Mouse (Mus musculus) central nervous system, embryonic 14 days (tissue): ENCODE data around the gene Sf3a3. TPM values are rescaled to one million over a fixed set of nuclear protein-coding genes. Genes with fewer than 3 reads are reported as not detected.

Source experiments
- polyA plus RNA-seq: library from polyadenylated mRNA; depleted of rRNA; stranded (reverse); fragments of >200 nt; gene quantifications from 2 replicates; pipeline ENCODE4 v1.2.3, GENCODE M21; 2012; rRNA removed

The Sf3a3 gene
- 71.4 and 78.4 TPM in 2 replicates for polyA plus RNA-seq

DNA sequence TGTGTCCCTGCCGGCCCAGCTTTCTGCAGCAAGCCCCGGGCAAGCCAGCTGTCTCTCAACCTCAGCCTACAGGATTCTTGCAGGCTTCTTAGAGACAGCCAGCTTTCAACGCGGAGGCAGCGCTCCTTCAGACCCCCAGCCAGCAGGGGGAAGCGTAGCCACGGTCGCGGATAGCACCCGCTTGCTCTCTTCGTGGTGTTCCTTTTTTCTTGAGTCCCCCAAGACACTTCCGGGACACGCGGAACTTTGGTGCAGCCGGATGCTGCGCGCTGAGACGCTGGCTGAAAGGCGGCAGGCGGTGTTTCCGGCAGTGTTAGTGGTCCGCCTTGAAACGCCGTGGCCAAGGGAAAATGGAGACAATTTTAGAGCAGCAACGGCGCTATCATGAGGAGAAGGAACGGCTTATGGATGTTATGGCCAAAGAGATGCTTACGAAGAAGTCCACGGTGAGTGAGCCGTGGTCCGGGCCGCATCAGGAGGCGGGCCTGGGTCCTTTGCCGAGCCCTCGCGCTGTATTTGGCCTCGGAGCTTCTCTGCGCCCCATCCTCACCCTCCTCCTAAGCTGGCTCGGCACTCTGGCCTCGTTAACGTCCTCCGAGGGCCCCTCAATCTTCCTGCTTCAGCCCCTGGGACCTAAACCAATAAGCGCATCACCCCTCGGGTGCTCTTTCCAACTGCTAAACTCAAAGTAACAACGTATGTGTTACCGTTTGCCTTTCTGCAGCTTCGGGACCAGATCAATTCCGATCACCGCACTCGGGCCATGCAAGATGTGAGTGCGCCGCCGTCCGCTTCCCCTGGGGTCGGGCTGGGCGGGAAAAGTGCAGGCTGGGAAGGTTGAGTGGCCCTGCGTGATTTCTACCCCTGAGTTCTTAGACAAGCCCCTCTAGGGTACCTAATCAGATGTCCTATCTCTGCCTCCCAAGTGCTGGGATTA, at the start of gene Sf3a3:
Sf3a3 (plus strand) TSS at position 232 of the 937 bp plus-strand sequence.

DNA sequence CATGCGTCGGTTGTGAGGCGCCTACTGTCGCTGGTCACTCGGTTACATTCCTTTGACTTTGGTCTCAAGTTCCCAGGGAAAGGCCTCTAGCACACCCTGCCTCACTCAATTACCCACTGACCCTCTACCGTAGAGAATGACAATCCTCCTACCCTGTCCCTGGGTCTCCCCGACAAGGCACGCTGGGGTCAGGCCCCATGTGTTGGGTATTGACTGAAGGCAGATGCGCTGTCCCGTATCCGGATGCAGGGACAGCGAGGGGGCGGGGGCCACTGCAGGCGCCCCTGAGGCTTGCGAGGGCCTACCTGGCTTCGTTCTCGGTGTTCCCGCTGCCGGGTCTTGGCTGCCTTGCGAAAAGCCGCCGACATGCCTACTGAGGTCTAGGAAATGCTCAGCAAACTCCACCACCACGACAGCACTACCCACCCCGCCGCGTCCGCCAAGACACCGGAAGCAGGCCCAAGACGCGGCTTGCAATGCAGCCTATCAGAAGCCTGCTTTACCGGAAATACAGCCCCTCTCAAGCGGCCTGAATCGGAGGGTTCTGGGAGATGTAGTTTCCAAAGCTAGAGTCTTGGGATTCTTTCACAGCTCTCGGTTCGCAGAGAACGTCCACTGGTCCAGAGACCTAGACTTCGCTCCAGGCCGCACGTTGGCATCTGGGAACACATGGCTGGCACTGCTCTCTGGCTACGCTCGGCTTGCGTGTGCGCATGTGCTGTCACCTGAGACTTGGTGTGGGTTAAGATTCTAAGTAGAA, 21.3 kb upstream of the Sf3a3 start, which contains the start of gene Utp11:
Utp11 (minus strand) TSS at position 466 of the 760 bp plus-strand sequence.

DNA sequence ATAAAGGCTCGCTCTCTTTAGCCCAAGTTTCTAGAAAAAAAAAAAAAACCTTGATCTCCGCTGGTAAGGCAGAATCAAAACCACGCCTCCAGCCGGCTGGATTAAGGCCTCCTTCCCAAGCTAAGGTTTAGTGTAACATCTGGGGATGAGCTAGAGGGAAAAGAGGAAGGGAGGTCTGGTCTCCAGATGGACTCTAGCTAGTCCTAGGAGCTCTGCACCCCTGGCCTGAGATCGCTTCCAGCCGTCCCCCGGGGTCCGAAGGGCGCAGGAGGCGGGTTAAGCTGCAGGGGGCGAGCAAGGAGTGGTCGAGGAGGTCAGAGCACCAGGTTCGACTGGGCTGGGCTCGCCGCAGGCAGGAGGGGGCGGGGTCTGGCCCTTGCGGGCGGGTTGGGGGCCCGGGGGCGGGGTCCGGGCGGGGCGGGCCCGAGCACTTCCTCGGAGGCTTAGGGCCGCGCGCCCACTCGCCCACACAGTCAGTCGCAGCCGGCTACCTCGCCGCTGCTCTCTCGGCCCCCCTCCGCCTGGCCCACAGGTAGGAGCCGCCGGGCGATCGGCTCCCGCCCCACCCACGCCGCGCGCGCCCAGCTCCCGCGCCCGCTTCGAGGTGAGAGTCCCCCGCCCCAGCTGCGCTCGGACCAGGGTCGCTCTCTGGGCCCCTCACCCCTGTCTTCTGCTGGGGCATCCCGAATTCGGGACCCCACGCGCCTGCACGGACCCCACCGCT, 14.2 kb upstream of the Sf3a3 start, which contains the start of gene Fhl3:
Fhl3 (plus strand) TSS at position 454 of the 724 bp plus-strand sequence.

GRCm38 (mm10) chr4:124741376-124742343, 27.1 kb downstream of the Sf3a3 start, which contains the start of gene Inpp5b:
TSS of gene Inpp5b (plus strand) at chr4:124741850.

Other genes with a start within 250 kb of the Sf3a3 start
- gene 3100002H09Rik, start 104.0 kb upstream of the Sf3a3 start, polyA plus RNA-seq = 0.06 TPM in 1 of 2 replicates, not detected in the other
- gene Pou3f1, start 58.0 kb upstream of the Sf3a3 start, polyA plus RNA-seq = 15.4 and 18.8 TPM in 2 replicates
- 32.6 and 33.2 TPM in 2 replicates for gene Utp11, start 21.2 kb upstream of the Sf3a3 start, polyA plus RNA-seq
- 4.2 and 8.6 TPM in 2 replicates for gene Fhl3, start 14.1 kb upstream of the Sf3a3 start, polyA plus RNA-seq
- 39.1 and 40.2 TPM in 2 replicates for gene Inpp5b, start 27.1 kb downstream of the Sf3a3 start, polyA plus RNA-seq
- 9.3 and 11.6 TPM in 2 replicates for gene Mtf1, start 87.3 kb downstream of the Sf3a3 start, polyA plus RNA-seq
- 62.9 and 75.1 TPM in 2 replicates for gene Yrdc, start 135.9 kb downstream of the Sf3a3 start, polyA plus RNA-seq
- gene 1110065P20Rik, start 136.4 kb downstream of the Sf3a3 start, polyA plus RNA-seq = 68.9 and 72.5 TPM in 2 replicates
- 34.9 and 38.9 TPM in 2 replicates for gene Maneal, start 147.4 kb downstream of the Sf3a3 start, polyA plus RNA-seq
- 18.4 and 25.9 TPM in 2 replicates for gene Epha10, start 166.1 kb downstream of the Sf3a3 start, polyA plus RNA-seq
- 24.2 and 25.7 TPM in 2 replicates for gene 9930104L06Rik, start 222.3 kb downstream of the Sf3a3 start, polyA plus RNA-seq
- gene Cdca8, start 224.5 kb downstream of the Sf3a3 start, polyA plus RNA-seq = 45.7 and 51.9 TPM in 2 replicates